Mouse (Mus musculus) liver, adult 2 months (tissue): Measurements from ENCODE around the gene Abhd14a. TPM values are rescaled to one million over a fixed set of nuclear protein-coding genes. Genes with fewer than 3 reads are reported as not detected.
A peak's percentile ranks its signal among the peaks of the same experiment; 100 is the strongest.

Source experiments
- DNase-seq: peaks from one replicate; pipeline ENCODE4 v3.0.0-alpha.2; 2011; ENCODE audit warnings: low read depth, low spot score; ENCODE audit errors: extremely low read depth
- H3K27ac ChIP-seq: fragments of 200-500 bp; replicated peaks from 2 replicates; pipeline ENCODE4 v1.5.1; 2012; ENCODE audit warnings: low read depth, mild to moderate bottlenecking, control low read depth, inconsistent platforms, low read length; ENCODE audit not compliant: insufficient read depth
- H3K27me3 ChIP-seq: fragments of 200-500 bp; 2 replicates; pipeline ENCODE4 v1.6.1; 2012; ENCODE audit warnings: mild to moderate bottlenecking, moderate library complexity, low read length, inconsistent platforms; ENCODE audit not compliant: control insufficient read depth, insufficient read depth
- H3K36me3 ChIP-seq: fragments of 200-500 bp; 2 replicates; pipeline ENCODE4 v1.6.1; 2012; ENCODE audit warnings: low read length, inconsistent platforms; ENCODE audit not compliant: control insufficient read depth, insufficient read depth
- H3K4me1 ChIP-seq: fragments of 200-500 bp; 2 replicates; pipeline ENCODE4 v1.6.1; 2011; ENCODE audit warnings: low read length; ENCODE audit not compliant: control insufficient read depth, insufficient read depth
- H3K4me3 ChIP-seq: fragments of 200-500 bp; 2 replicates; pipeline ENCODE4 v1.5.1; 2011; ENCODE audit warnings: low read depth, mild to moderate bottlenecking, control low read depth, low read length, moderate library complexity; ENCODE audit not compliant: insufficient read depth
- H3K79me2 ChIP-seq: fragments of 200-500 bp; 2 replicates; pipeline ENCODE4 v1.6.1; 2012; ENCODE audit warnings: inconsistent platforms, mild to moderate bottlenecking, low read length, moderate library complexity; ENCODE audit not compliant: control insufficient read depth, insufficient read depth
- H3K9ac ChIP-seq: fragments of 200-500 bp; 2 replicates; pipeline ENCODE4 v1.6.1; 2012; ENCODE audit warnings: low read depth, mild to moderate bottlenecking, control low read depth, inconsistent platforms, low read length
- CTCF ChIP-seq: fragments of 200-500 bp; IDR thresholded peaks from 2 replicates; pipeline ENCODE4 v1.5.1; 2011; ENCODE audit warnings: low read depth, low read length, control low read depth
- POLR2A ChIP-seq: fragments of 200-500 bp; IDR thresholded peaks from 2 replicates; pipeline ENCODE4 v1.6.1; 2011; ENCODE audit warnings: low read length, control low read depth; ENCODE audit not compliant: insufficient read depth; ENCODE audit errors: extremely low read depth
- WGBS: fragments of 180-500 bp; shearing (Covaris S2); methylation state at CpG from one replicate; pipeline ENCODE4 v1.1.7; 2018; 5-methylcytosine and 5-hydroxymethylcytosine counted together
- polyA plus RNA-seq: library from polyadenylated mRNA; depleted of rRNA; stranded (reverse); fragments of >200 nt; gene quantifications from 2 replicates; pipeline ENCODE4 v1.2.3, GENCODE M21; 2012
- total RNA-seq: library from RNA; depleted of rRNA; stranded (reverse); fragments of >200 nt; gene quantifications from 2 replicates; pipeline ENCODE4 v1.2.3, GENCODE M21; 2014

Gene Abhd14a
- total and polyA plus RNA-seq, 2 experiments: 8.2 to 22.7 TPM

- peaks cover 2% of the 10 kb centered on the region; the same call in 1 of the 2 replicates for H3K79me2 ChIP-seq
- H3K4me3 ChIP-seq: no peak overlapping the region
- H3K4me1 ChIP-seq: peaks cover 16% of the 10 kb centered on the region
- no peaks in the 10 kb centered on the region for H3K27me3 ChIP-seq
- 93% methylated on average over 16 of the region's 16 CpGs for WGBS
- DNase-seq: no peak
- no peak overlapping the region for H3K9ac ChIP-seq
- no peak for TF ChIP-seq POLR2A
- TF ChIP-seq CTCF: no peak
- no peak overlapping the region for H3K27ac ChIP-seq
- H3K36me3 ChIP-seq: no peaks in the 10 kb centered on the region
Observed at GRCm38 (mm10) chr9:106473081-106473752, 25.7 kb upstream of the Abhd14a start.

GRCm38 (mm10) chr9:106472321-106472720, 24.8 kb upstream of the Abhd14a start:
- TF ChIP-seq POLR2A: no peak
- no peak for TF ChIP-seq CTCF
- Histone ChIP-seq H3K27me3 (no peaks in the 10 kb centered on the region), H3K27ac (no peak overlapping the region), H3K79me2 (no peaks in the 10 kb centered on the region; the same call in 1 of the 2 replicates), H3K4me1 (peaks cover 10% of the 10 kb centered on the region; the same call in 1 of the 2 replicates), H3K36me3 (no peaks in the 10 kb centered on the region), H3K9ac (no peak overlapping the region), H3K4me3 (no peak overlapping the region)
- WGBS: 69% methylated on average over 4 of the region's 4 CpGs
- peak; percentile 28 for DNase-seq

- 76% methylated on average over 5 of the region's 5 CpGs for WGBS
- H3K4me3 ChIP-seq: peak overlapping the region; percentile 24; the same call in 1 of the 2 replicates
- no peak for TF ChIP-seq POLR2A
- no peak for TF ChIP-seq CTCF
- H3K9ac ChIP-seq: 0 out of 2 replicates have a peak overlapping the region, but pooled peaks have one; percentile 16
- H3K79me2 ChIP-seq: no peaks in the 10 kb centered on the region; the same call in 1 of the 2 replicates
- no peaks in the 10 kb centered on the region for H3K27me3 ChIP-seq
- peaks cover 10% of the 10 kb centered on the region; the same call in 1 of the 2 replicates for H3K4me1 ChIP-seq
- peak overlapping the region; percentile 27; the same call in 1 of the 2 replicates for H3K27ac ChIP-seq
- no peaks in the 10 kb centered on the region for H3K36me3 ChIP-seq
- DNase-seq: peak; percentile 26
Observed at GRCm38 (mm10) chr9:106471892-106472291, 24.4 kb upstream of the Abhd14a start.

GRCm38 (mm10) chr9:106470991-106471750, 23.7 kb upstream of the Abhd14a start:
- WGBS: 85% methylated on average over 14 of the region's 14 CpGs
- Histone ChIP-seq H3K4me3 (no peak overlapping the region), H3K27ac (peak overlapping the region; percentile 27; the same call in 1 of the 2 replicates), H3K36me3 (no peaks in the 10 kb centered on the region), H3K4me1 (peaks cover 10% of the 10 kb centered on the region; the same call in 1 of the 2 replicates), H3K27me3 (no peaks in the 10 kb centered on the region), H3K9ac (no peak overlapping the region), H3K79me2 (no peaks in the 10 kb centered on the region; the same call in 1 of the 2 replicates)
- TF ChIP-seq CTCF (no peak), POLR2A (no peak)
- DNase-seq: no peak

- DNase-seq: no peak
- 69% methylated on average over 9 of the region's 9 CpGs for WGBS
Observed at GRCm38 (mm10) chr9:106469776-106470175, 22.3 kb upstream of the Abhd14a start.

More at GRCm38 (mm10) chr9:106469776-106470175, 22.3 kb upstream of the Abhd14a start:
- TF ChIP-seq CTCF (no peak), POLR2A (no peak)
- Histone ChIP-seq H3K9ac (no peak overlapping the region), H3K36me3 (no peaks in the 10 kb centered on the region), H3K27me3 (no peaks in the 10 kb centered on the region), H3K79me2 (no peaks in the 10 kb centered on the region; the same call in 1 of the 2 replicates), H3K27ac (no peak overlapping the region), H3K4me1 (peaks cover 2% of the 10 kb centered on the region; the same call in 1 of the 2 replicates), H3K4me3 (no peak overlapping the region)
